Mouse (Mus musculus) myocyte (in vitro differentiated cells): ENCODE measurements at regions not wholly inside any gene's neighbourhood (a gene's known extent, or its start where the extent isn't known, plus 50 kb on each side); places are given as distances from the start of the nearest gene placed in this dataset.

Experiments used
- H3K27me3 ChIP-seq: one replicate; pipeline ENCODE4 v1.6.1; 2011; ENCODE audit not compliant: control insufficient read depth, insufficient read depth, insufficient read length
- H3K36me3 ChIP-seq: one replicate; pipeline ENCODE4 v1.6.1; 2011; ENCODE audit not compliant: control insufficient read depth, insufficient read depth
- H3K4me2 ChIP-seq: one replicate; pipeline ENCODE4 v1.6.1; 2011; ENCODE audit warnings: low read depth, control low read depth
- H3K4me3 ChIP-seq: one replicate; pipeline ENCODE4 v1.5.1; 2011; ENCODE audit warnings: mild to moderate bottlenecking, control low read depth, moderate library complexity
- H3K79me2 ChIP-seq: one replicate; pipeline ENCODE4 v1.6.1; 2011; ENCODE audit not compliant: control insufficient read depth, insufficient read depth
- H3ac ChIP-seq: one replicate; pipeline ENCODE4 v1.6.1; 2011; ENCODE audit not compliant: control insufficient read depth, insufficient read length
- CEBPB ChIP-seq: IDR thresholded peaks from 2 replicates; pipeline ENCODE4 v1.6.1; 2011; ENCODE audit warnings: mild to moderate bottlenecking, moderate library complexity; ENCODE audit not compliant: poor library complexity, insufficient read depth, severe bottlenecking
- E2F4 ChIP-seq: IDR thresholded peaks from one replicate; pipeline ENCODE4 v1.6.1; 2011; ENCODE audit warnings: mild to moderate bottlenecking, control low read depth, moderate library complexity; ENCODE audit not compliant: insufficient read depth
- MAX ChIP-seq: IDR thresholded peaks from one replicate; pipeline ENCODE4 v1.6.1; 2011; ENCODE audit warnings: low read depth, mild to moderate bottlenecking, control low read depth
- MYOD1 ChIP-seq, 3 experiments: IDR thresholded peaks; one replicate each; pipeline ENCODE4 v1.6.1; 2011; ENCODE audit warnings: control low read depth in 2 of 3, low read depth in 2 of 3, mild to moderate bottlenecking in 2 of 3, moderate library complexity in 1 of 3; ENCODE audit not compliant: insufficient read length in 2 of 3, control insufficient read depth in 1 of 3
- MYOG ChIP-seq, 3 experiments: IDR thresholded peaks; one replicate each; pipeline ENCODE4 v1.6.1; 2011; ENCODE audit warnings: control low read depth in 2 of 3, low read depth in 2 of 3, mild to moderate bottlenecking in 2 of 3; ENCODE audit not compliant: insufficient read length in 2 of 3, control insufficient read depth in 1 of 3, insufficient read depth in 1 of 3
- POLR2A ChIP-seq: IDR thresholded peaks from one replicate; pipeline ENCODE4 v1.6.1; 2011; ENCODE audit warnings: low read depth, mild to moderate bottlenecking, control low read depth, moderate library complexity; ENCODE audit not compliant: insufficient read length
- POLR2AphosphoS2 ChIP-seq: IDR thresholded peaks from one replicate; pipeline ENCODE4 v1.6.1; 2011; ENCODE audit warnings: low read depth, control low read depth; ENCODE audit not compliant: insufficient read length
- REST ChIP-seq: IDR thresholded peaks from one replicate; pipeline ENCODE4 v1.6.1; 2011; ENCODE audit warnings: mild to moderate bottlenecking, control low read depth, moderate library complexity; ENCODE audit not compliant: insufficient read depth, insufficient read length
- SRF ChIP-seq: IDR thresholded peaks from one replicate; pipeline ENCODE4 v1.6.1; 2011; ENCODE audit warnings: low read depth; ENCODE audit not compliant: control insufficient read depth, insufficient read length
- TCF12 ChIP-seq: IDR thresholded peaks from one replicate; pipeline ENCODE4 v1.6.1; 2011; ENCODE audit warnings: mild to moderate bottlenecking, control low read depth; ENCODE audit not compliant: poor library complexity, insufficient read depth, severe bottlenecking
- TCF3 ChIP-seq: IDR thresholded peaks from one replicate; pipeline ENCODE4 v1.6.1; 2011; ENCODE audit warnings: low read depth, control low read depth; ENCODE audit not compliant: insufficient read length
- USF1 ChIP-seq: IDR thresholded peaks from one replicate; pipeline ENCODE4 v1.6.1; 2011; ENCODE audit warnings: low read depth, mild to moderate bottlenecking, control low read depth, moderate library complexity

GRCm38 (mm10) chr7:40717991-40718390, 180.1 kb upstream of the Vstm2b start:
- Histone ChIP-seq H3K79me2 (no peaks in the 10 kb centered on the region), H3K4me2 (no peak overlapping the region), H3ac (no peak overlapping the region), H3K27me3 (no peaks in the 10 kb centered on the region), H3K36me3 (no peaks in the 10 kb centered on the region), H3K4me3 (no peak overlapping the region)
- TF ChIP-seq MYOG (IDR thresholded peaks at IDR 0.05; ENCODE audit: control insufficient read depth in 1 of 3, insufficient read depth in 1 of 3, insufficient read length in 2 of 3, low read depth in 2 of 3), result no peak
- no peak for TF ChIP-seq MAX
- no peak for TF ChIP-seq SRF
- no peak for TF ChIP-seq TCF3
- no peak for TF ChIP-seq POLR2A
- TF ChIP-seq USF1, result no peak
- no peak for TF ChIP-seq REST
- no peak for TF ChIP-seq MYOD1 (IDR thresholded peaks at IDR 0.05; ENCODE audit: control insufficient read depth in 1 of 3, insufficient read length in 2 of 3, low read depth in 2 of 3)
- TF ChIP-seq CEBPB, result no peak
- TF ChIP-seq TCF12, result no peak
- TF ChIP-seq E2F4, result no peak
- TF ChIP-seq POLR2AphosphoS2, result no peak

GRCm38 (mm10) chr7:40736971-40737468, 161.1 kb upstream of the Vstm2b start:
- Histone ChIP-seq H3K79me2 (no peaks in the 10 kb centered on the region), H3K4me3 (no peak overlapping the region), H3K36me3 (no peaks in the 10 kb centered on the region), H3K4me2 (no peak overlapping the region), H3ac (no peak overlapping the region), H3K27me3 (no peaks in the 10 kb centered on the region)
- TF ChIP-seq TCF3 (no peak), POLR2AphosphoS2 (no peak), CEBPB (no peak), TCF12 (no peak), POLR2A (no peak), E2F4 (no peak), USF1 (no peak), MYOD1 (IDR thresholded peaks at IDR 0.05; ENCODE audit: control insufficient read depth in 1 of 3, insufficient read length in 2 of 3, low read depth in 2 of 3) (no peak), SRF (no peak), MAX (no peak), MYOG (IDR thresholded peaks at IDR 0.05; ENCODE audit: control insufficient read depth in 1 of 3, insufficient read depth in 1 of 3, insufficient read length in 2 of 3, low read depth in 2 of 3) (no peak), REST (no peak)

GRCm38 (mm10) chr7:40737496-40737895, 160.6 kb upstream of the Vstm2b start:
- Histone ChIP-seq H3K4me2 (no peak overlapping the region), H3K4me3 (no peak overlapping the region), H3K36me3 (no peaks in the 10 kb centered on the region), H3K79me2 (no peaks in the 10 kb centered on the region), H3ac (no peak overlapping the region), H3K27me3 (no peaks in the 10 kb centered on the region)
- no peak for TF ChIP-seq TCF12
- no peak for TF ChIP-seq MYOD1 (IDR thresholded peaks at IDR 0.05; ENCODE audit: control insufficient read depth in 1 of 3, insufficient read length in 2 of 3, low read depth in 2 of 3)
- no peak for TF ChIP-seq MYOG (IDR thresholded peaks at IDR 0.05; ENCODE audit: control insufficient read depth in 1 of 3, insufficient read depth in 1 of 3, insufficient read length in 2 of 3, low read depth in 2 of 3)

GRCm38 (mm10) chr7:40738174-40738573, 160.0 kb upstream of the Vstm2b start:
- H3K36me3 ChIP-seq, result no peaks in the 10 kb centered on the region
- no peak overlapping the region for H3K4me2 ChIP-seq
- H3K27me3 ChIP-seq, result no peaks in the 10 kb centered on the region
- no peak overlapping the region for H3ac ChIP-seq
- no peaks in the 10 kb centered on the region for H3K79me2 ChIP-seq
- TF ChIP-seq MYOG (IDR thresholded peaks at IDR 0.05; ENCODE audit: control insufficient read depth in 1 of 3, insufficient read depth in 1 of 3, insufficient read length in 2 of 3, low read depth in 2 of 3) (no peak), USF1 (no peak), POLR2AphosphoS2 (no peak), REST (no peak), POLR2A (no peak)
- H3K4me3 ChIP-seq, result no peak overlapping the region

GRCm38 (mm10) chr7:40742553-40743151, 155.5 kb upstream of the Vstm2b start:
- Histone ChIP-seq H3ac (no peak overlapping the region), H3K4me3 (no peak overlapping the region), H3K79me2 (no peaks in the 10 kb centered on the region), H3K36me3 (no peaks in the 10 kb centered on the region), H3K4me2 (no peak overlapping the region), H3K27me3 (no peaks in the 10 kb centered on the region)
- no peak for TF ChIP-seq MYOD1 (IDR thresholded peaks at IDR 0.05; ENCODE audit: control insufficient read depth in 1 of 3, insufficient read length in 2 of 3, low read depth in 2 of 3)
- TF ChIP-seq SRF, result no peak
- no peak for TF ChIP-seq TCF12
- TF ChIP-seq TCF3, result no peak
- TF ChIP-seq E2F4, result no peak
- no peak for TF ChIP-seq POLR2AphosphoS2
- TF ChIP-seq USF1, result no peak
- TF ChIP-seq MYOG (IDR thresholded peaks at IDR 0.05; ENCODE audit: control insufficient read depth in 1 of 3, insufficient read depth in 1 of 3, insufficient read length in 2 of 3, low read depth in 2 of 3), result no peak
- TF ChIP-seq CEBPB, result no peak
- TF ChIP-seq MAX, result no peak
- TF ChIP-seq POLR2A, result no peak
- TF ChIP-seq REST, result no peak
